Mouse (Mus musculus) retina, embryonic 14.5 days (tissue): Measurements from ENCODE around the gene Wdr35.

Experiments used
- DNase-seq: peaks from one replicate; pipeline ENCODE4 v3.0.0-alpha.2; 2015; ENCODE audit warnings: low spot score

The Wdr35 gene

GRCm38 (mm10) chr12:9052075-9052829 lies 78.6 kb downstream of the Wdr35 start:
- peak; percentile 90 for DNase-seq

DNA sequence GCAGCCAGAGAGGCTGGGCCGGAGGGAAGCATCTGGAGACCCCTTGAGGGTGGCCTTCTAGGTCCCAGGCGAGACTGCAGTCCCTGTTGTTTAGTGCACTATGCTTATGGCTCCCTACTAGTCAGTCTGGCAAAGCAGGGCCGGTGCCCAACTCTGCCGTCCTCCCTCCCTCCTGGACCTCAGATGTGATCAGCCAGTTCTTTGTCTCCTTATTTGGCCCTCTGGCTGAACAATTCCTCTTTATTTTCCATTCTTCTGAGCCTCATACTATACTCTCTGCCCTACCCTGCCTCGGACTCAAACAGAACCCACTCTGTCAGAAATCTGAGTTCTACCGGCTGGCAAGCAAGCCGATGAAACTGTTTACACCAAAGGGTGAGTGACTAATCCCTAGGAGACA lies 79.7 kb downstream of the Wdr35 start:
- DNase-seq: no peak

DNA sequence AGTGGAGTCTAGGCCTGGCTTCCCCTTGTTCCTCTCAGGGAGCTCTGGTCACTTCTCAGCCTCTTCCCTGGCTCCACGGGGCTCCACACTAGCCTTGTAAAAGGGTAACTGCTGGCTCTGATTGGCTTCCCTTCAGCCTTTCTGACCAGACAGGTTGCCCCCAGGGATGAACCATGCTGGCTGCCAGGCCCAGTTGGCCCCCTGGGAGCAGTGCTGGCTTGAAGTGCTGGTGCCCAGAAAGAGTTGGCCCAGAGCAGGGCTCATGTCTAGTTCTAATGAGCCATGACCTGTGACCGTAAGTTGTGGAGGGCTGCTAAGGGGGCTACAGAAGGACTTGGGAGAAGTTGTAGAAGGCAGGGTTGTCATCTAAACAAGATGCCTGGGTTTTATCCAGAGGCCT lies 80.3 kb downstream of the Wdr35 start:
- DNase-seq: no peak

DNA sequence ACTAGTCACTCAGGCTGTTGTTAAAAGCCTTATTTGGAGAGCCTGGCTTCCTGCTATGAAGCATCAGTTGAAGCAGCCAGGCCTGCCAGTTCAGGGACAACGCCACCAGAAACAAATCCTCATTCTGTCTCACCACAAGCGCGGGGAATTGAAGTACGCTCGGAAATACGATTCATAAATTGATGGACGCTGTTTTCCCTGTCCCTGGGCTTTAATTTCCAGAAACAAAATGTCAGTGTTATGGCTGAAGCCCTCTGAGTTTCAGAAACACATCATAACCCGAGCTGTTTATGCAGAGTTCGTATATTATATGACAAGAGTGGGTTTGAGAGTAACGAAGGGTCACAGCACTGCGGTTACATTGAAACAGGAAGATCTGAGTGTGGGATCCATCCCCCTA lies 81.6 kb downstream of the Wdr35 start:
- no peak for DNase-seq

- DNase-seq: no peak
Measured at GRCm38 (mm10) chr12:9059502-9059901, 85.8 kb downstream of the Wdr35 start.

- no peak for DNase-seq
Measured at GRCm38 (mm10) chr12:9059965-9060364, 86.3 kb downstream of the Wdr35 start.

DNA sequence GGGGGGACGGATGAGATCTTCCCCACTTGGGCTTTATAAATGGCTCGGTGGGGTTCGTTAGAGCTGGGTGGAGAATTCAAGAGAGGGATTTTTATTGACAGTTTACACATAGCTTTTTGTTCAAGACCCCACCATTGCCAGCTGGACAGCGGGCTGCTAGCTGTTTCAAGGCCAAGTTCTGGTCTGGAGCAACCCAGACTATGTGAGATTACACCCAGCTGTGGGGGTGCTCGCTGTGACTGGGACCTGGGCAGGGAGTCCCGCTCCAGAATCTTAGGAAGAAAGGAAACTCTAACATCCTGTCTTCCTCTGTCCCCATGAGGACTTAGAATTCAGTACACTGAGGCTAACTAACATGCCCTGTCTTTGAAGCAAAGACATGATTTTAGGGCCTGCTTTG lies 89.9 kb downstream of the Wdr35 start:
- no peak for DNase-seq

DNA sequence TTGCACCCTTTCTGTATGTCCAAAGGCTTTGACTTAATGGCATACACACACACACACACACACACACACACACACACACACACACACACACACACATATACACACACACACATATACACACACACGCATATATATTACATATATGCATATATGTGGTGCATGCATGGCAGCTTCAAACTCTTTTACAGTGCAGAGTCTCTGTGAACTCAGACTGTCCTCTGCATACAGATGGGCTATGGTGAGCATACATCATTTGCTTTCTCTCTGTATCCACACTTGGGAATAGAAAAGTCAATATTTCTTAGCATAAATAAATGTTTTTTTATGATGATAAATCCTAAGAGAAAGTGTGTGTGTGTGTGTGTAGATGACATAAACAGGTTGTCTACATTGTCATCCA lies 97.4 kb downstream of the Wdr35 start:
- DNase-seq: no peak

DNA sequence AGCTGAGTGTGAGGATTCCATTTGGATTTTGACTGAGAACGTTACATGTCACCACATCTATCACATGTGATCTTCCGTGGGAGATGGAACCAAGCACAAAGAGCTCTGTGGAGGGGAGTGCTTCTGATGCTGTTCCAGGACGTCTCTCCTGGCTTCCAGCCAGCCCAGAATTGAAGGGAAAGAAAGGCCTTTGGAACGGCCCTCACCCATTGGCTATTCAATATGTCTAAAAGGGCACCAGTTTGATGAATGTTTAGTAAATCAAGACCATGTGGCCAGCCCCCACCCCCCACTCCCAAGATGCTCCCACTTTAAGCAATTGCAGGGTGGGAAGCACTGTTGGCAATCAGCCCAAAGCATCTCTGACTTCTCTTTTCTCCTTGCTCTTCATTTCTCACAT lies 97.8 kb downstream of the Wdr35 start:
- no peak for DNase-seq

- DNase-seq: no peak
Measured at GRCm38 (mm10) chr12:9077554-9078125, 103.9 kb downstream of the Wdr35 start.
